Mouse (Mus musculus) neural tube, embryonic 13.5 days (tissue): Measurements from ENCODE around the gene Kank2. TPM values are rescaled to one million over a fixed set of nuclear protein-coding genes. Genes with fewer than 3 reads are reported as not detected.

Source experiments
- ATAC-seq: fragments of 200-750 bp; cut with Nextera tagmentation; 2 replicates; pipeline ENCODE4 v1.8.0; 2017; ENCODE audit warnings: low read depth, mild to moderate bottlenecking, moderate TSS enrichment, moderate library complexity
- H3K27ac ChIP-seq: fragments of 300-500 bp; sonication (generic); replicated peaks from 2 replicates; pipeline ENCODE4 v1.5.1; 2015; ENCODE audit warnings: moderate library complexity, mild to moderate bottlenecking, inconsistent platforms
- H3K27me3 ChIP-seq: fragments of 300-500 bp; sonication (generic); 2 replicates; pipeline ENCODE4 v1.6.1; 2015; ENCODE audit warnings: mild to moderate bottlenecking, inconsistent platforms
- H3K36me3 ChIP-seq: fragments of 300-500 bp; sonication (generic); 2 replicates; pipeline ENCODE4 v1.6.1; 2015; ENCODE audit warnings: mild to moderate bottlenecking, inconsistent platforms
- H3K4me1 ChIP-seq: fragments of 300-500 bp; sonication (generic); replicated peaks from 2 replicates; pipeline ENCODE4 v1.6.1; 2015; ENCODE audit warnings: inconsistent platforms
- H3K4me2 ChIP-seq: fragments of 300-500 bp; sonication (generic); 2 replicates; pipeline ENCODE4 v1.6.1; 2015; ENCODE audit warnings: inconsistent platforms, mild to moderate bottlenecking, moderate library complexity
- H3K4me3 ChIP-seq: fragments of 300-500 bp; sonication (generic); 2 replicates; pipeline ENCODE4 v1.5.1; 2015; ENCODE audit warnings: mild to moderate bottlenecking, inconsistent platforms
- H3K9ac ChIP-seq: fragments of 300-500 bp; sonication (generic); 2 replicates; pipeline ENCODE4 v1.6.1; 2015; ENCODE audit warnings: moderate library complexity, mild to moderate bottlenecking, inconsistent platforms
- H3K9me3 ChIP-seq: fragments of 300-500 bp; sonication (generic); 2 replicates; pipeline ENCODE4 v1.6.1; 2016; ENCODE audit warnings: inconsistent platforms
- WGBS: fragments of 180-500 bp; shearing (Covaris S2); methylation state at CpG from one replicate; pipeline ENCODE4 v1.1.7; 2015; 5-methylcytosine and 5-hydroxymethylcytosine counted together
- microRNA-seq: library from miRNA; unstranded; fragments of <30 nt; microRNA quantifications from one replicate; pipeline ENCODE4, GENCODE M21; 2016
- polyA plus RNA-seq: library from polyadenylated mRNA; unstranded; fragments of >200 nt; fragmentation: Nextera tagmentation; extraction: Ambion mirVana; gene quantifications from 2 replicates; pipeline ENCODE4 v1.2.1, GENCODE M21; 2015

The Kank2 gene
- polyA plus RNA-seq, 1 experiment from 2014 or later, result 5.9 TPM

- Histone ChIP-seq H3K9me3 (no peaks in the 10 kb centered on the region), H3K4me2 (peak within 1 kb of the TSS; percentile 82), H3K36me3 (no peaks in the 10 kb centered on the region), H3K4me3 (peak within 1 kb of the TSS; percentile 57), H3K27me3 (no peaks in the 10 kb centered on the region), H3K9ac (peak within 1 kb of the TSS; percentile 78), H3K4me1 (peaks cover 35% of the 10 kb centered on the region), H3K27ac (peak within 1 kb of the TSS; percentile 89)
- ATAC-seq, result peak; percentile 79
- WGBS, result under 1% methylated on average over 47 of the region's 47 CpGs
These were observed 75.0 kb downstream of the Kank2 start, which contains the start of gene Ldlr for GRCm38 (mm10) chr9:21723377-21724146. TSS of gene Ldlr (plus strand) at chr9:21723483.

- H3K9ac ChIP-seq, result no peak overlapping the region
- H3K36me3 ChIP-seq, result no peaks in the 10 kb centered on the region
- H3K4me3 ChIP-seq, result no peak overlapping the region
- H3K4me2 ChIP-seq, result no peak overlapping the region
- WGBS, result 82% methylated on average over 2 of the region's 2 CpGs
- H3K27me3 ChIP-seq, result no peaks in the 10 kb centered on the region
- no peak overlapping the region for H3K27ac ChIP-seq
- ATAC-seq, result no peak
- peaks cover 27% of the 10 kb centered on the region for H3K4me1 ChIP-seq
- no peaks in the 10 kb centered on the region for H3K9me3 ChIP-seq
These were observed 77.5 kb downstream of the Kank2 start for GRCm38 (mm10) chr9:21721036-21721435.

DNA sequence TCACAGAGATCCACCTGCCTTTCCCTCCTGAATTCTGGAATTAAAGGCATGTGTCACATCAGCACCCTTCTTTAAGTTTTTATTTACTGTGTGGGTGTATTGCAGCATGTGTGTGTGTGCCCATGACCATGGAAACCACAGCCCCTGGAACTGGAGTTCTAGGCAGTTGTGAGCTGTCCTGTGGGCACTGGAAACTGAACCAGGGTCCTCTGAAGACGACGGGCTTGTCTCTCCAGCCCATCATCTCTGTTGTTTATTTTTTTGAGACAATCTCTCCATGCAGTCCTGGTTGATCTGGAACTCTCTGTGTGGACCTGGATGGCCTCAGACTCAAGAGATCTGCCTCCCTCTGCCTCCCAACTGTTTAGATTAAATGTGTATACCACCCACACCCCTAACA, 81.5 kb downstream of the Kank2 start:
- Histone ChIP-seq H3K9ac (no peak overlapping the region), H3K4me1 (no peaks in the 10 kb centered on the region), H3K9me3 (no peaks in the 10 kb centered on the region), H3K36me3 (peaks cover 7% of the 10 kb centered on the region; the same call in 1 of the 2 replicates), H3K27me3 (no peaks in the 10 kb centered on the region), H3K27ac (no peak overlapping the region), H3K4me2 (no peak overlapping the region), H3K4me3 (no peak overlapping the region)
- ATAC-seq, result no peak
- 91% methylated on average over 2 of the region's 2 CpGs for WGBS

Small RNA genes within 50 kb of the gene (microRNA-seq; reads per million reads assigned to microRNA genes)
- gene Mir7083, result 3.1 reads per million, percentile 14 among the genes with 10 or more reads in this experiment

Other genes with a start within 250 kb of the Kank2 start
- 54.6 and 58.4 TPM in 2 replicates for gene Timm29, start 206.0 kb downstream of the Kank2 start, polyA plus RNA-seq
- gene Yipf2, start 205.9 kb downstream of the Kank2 start, polyA plus RNA-seq, result 22.7 and 23.5 TPM in 2 replicates
- 149 and 160 TPM in 2 replicates for gene Smarca4, start 182.6 kb downstream of the Kank2 start, polyA plus RNA-seq
- 13.8 and 16.1 TPM in 2 replicates for gene Ldlr, start 75.3 kb downstream of the Kank2 start, polyA plus RNA-seq
- 17.5 and 21.0 TPM in 2 replicates for gene Spc24, start 38.4 kb downstream of the Kank2 start, polyA plus RNA-seq
- 0.46 and 0.72 TPM in 2 replicates for gene Angptl8, start 36.8 kb upstream of the Kank2 start, polyA plus RNA-seq
- 21.3 and 22.8 TPM in 2 replicates for gene Dock6, start 53.9 kb upstream of the Kank2 start, polyA plus RNA-seq
- gene Rab3d, start 119.4 kb upstream of the Kank2 start, polyA plus RNA-seq, result 25.9 and 26.2 TPM in 2 replicates
- gene Ccdc159, start 128.7 kb upstream of the Kank2 start, polyA plus RNA-seq, result 7.6 and 8.3 TPM in 2 replicates
- 41.7 and 47.4 TPM in 2 replicates for gene Tmem205, start 128.8 kb upstream of the Kank2 start, polyA plus RNA-seq
- 69.5 and 73.1 TPM in 2 replicates for gene Plppr2, start 138.3 kb upstream of the Kank2 start, polyA plus RNA-seq
- 8.8 and 10.7 TPM in 2 replicates for gene Swsap1, start 157.0 kb upstream of the Kank2 start, polyA plus RNA-seq
- gene Epor, start 164.8 kb upstream of the Kank2 start, polyA plus RNA-seq, result 2.1 and 2.8 TPM in 2 replicates
- 1.7 and 1.9 TPM in 2 replicates for gene Rgl3, start 190.7 kb upstream of the Kank2 start, polyA plus RNA-seq
- 3.2 and 3.8 TPM in 2 replicates for gene Ccdc151, start 203.9 kb upstream of the Kank2 start, polyA plus RNA-seq
- 101 and 108 TPM in 2 replicates for gene Prkcsh, start 204.1 kb upstream of the Kank2 start, polyA plus RNA-seq